Mouse (Mus musculus): Measurements from ENCODE around the gene Avpr2.

GRCm38 (mm10) chrX:73891551-73892152, at the start of gene Avpr2:
- TF ChIP-seq POLR2A (IDR thresholded peaks at IDR 0.05; ENCODE audit: control insufficient read depth, low read depth, low read length) = no peak
- TF ChIP-seq CTCF (IDR thresholded peaks at IDR 0.05; ENCODE audit: control insufficient read depth, insufficient read depth, insufficient replicate concordance, low read depth, low read length) = no peak

All from testis, adult 2 months (tissue).